Mouse (Mus musculus) intestine, postnatal 0 days (tissue): ENCODE measurements around the gene Agap1. TPM values are rescaled to one million over a fixed set of nuclear protein-coding genes. Genes with fewer than 3 reads are reported as not detected.

ENCODE experiments used
- ATAC-seq: fragments of 200-750 bp; cut with Nextera tagmentation; 2 replicates; pipeline ENCODE4 v1.8.0; 2017; ENCODE audit warnings: mild to moderate bottlenecking, moderate TSS enrichment, moderate library complexity
- H3K27ac ChIP-seq: fragments of 300-500 bp; sonication (generic); 2 replicates; pipeline ENCODE4 v1.5.1; 2014; ENCODE audit warnings: mild to moderate bottlenecking, low read depth, low read length, moderate library complexity
- H3K27me3 ChIP-seq: fragments of 300-500 bp; sonication (generic); replicated peaks from 2 replicates; pipeline ENCODE4 v1.6.1; 2014; ENCODE audit warnings: low read length, mixed read lengths; ENCODE audit not compliant: control insufficient read depth, insufficient read depth
- H3K36me3 ChIP-seq: fragments of 300-500 bp; sonication (generic); 2 replicates; pipeline ENCODE4 v1.6.1; 2014; ENCODE audit warnings: mild to moderate bottlenecking, moderate library complexity; ENCODE audit not compliant: control insufficient read depth, insufficient read depth
- H3K4me1 ChIP-seq: fragments of 300-500 bp; sonication (generic); replicated peaks from 2 replicates; pipeline ENCODE4 v1.6.1; 2014; ENCODE audit warnings: antibody characterized with exemption, low read length, mixed read lengths; ENCODE audit not compliant: control insufficient read depth, insufficient read depth
- H3K4me2 ChIP-seq: fragments of 300-500 bp; sonication (generic); replicated peaks from 2 replicates; pipeline ENCODE4 v1.6.1; 2014; ENCODE audit warnings: low read depth, mild to moderate bottlenecking, moderate library complexity
- H3K4me3 ChIP-seq: fragments of 300-500 bp; sonication (generic); 2 replicates; pipeline ENCODE4 v1.5.1; 2014; ENCODE audit warnings: low read depth, low read length
- H3K9ac ChIP-seq: fragments of 300-500 bp; sonication (generic); 2 replicates; pipeline ENCODE4 v1.6.1; 2014; ENCODE audit warnings: mild to moderate bottlenecking, low read depth, low read length
- H3K9me3 ChIP-seq: fragments of 300-500 bp; sonication (generic); 2 replicates; pipeline ENCODE4 v1.6.1; 2016; ENCODE audit warnings: mixed run types; ENCODE audit not compliant: control insufficient read depth
- CTCF ChIP-seq: sonication (generic); IDR thresholded peaks from 2 replicates; pipeline ENCODE4 v1.5.1; 2016; ENCODE audit warnings: low read depth, mild to moderate bottlenecking, control low read depth, antibody characterized with exemption, moderate library complexity
- WGBS: fragments of 180-500 bp; shearing (Covaris S2); extraction: QIAGEN DNeasy Blood & Tissue Kit; methylation state at CpG from one replicate; pipeline ENCODE4 v1.1.7; 2014; 5-methylcytosine and 5-hydroxymethylcytosine counted together
- polyA plus RNA-seq: library from polyadenylated mRNA; unstranded; fragments of >200 nt; fragmentation: Nextera tagmentation; extraction: Ambion mirVana; gene quantifications from 2 replicates; pipeline ENCODE4 v1.2.1, GENCODE M21; 2015

The Agap1 gene
- polyA plus RNA-seq, 1 experiment from 2014 or later: 6.1 TPM

GRCm38 (mm10) chr1:89709824-89710223 lies 255.2 kb downstream of the Agap1 start:
- Histone ChIP-seq H3K27me3 (no peaks in the 10 kb centered on the region), H3K4me1 (no peaks in the 10 kb centered on the region), H3K4me3 (no peak overlapping the region), H3K9me3 (no peaks in the 10 kb centered on the region), H3K4me2 (no peak overlapping the region), H3K27ac (no peak overlapping the region), H3K9ac (no peak overlapping the region), H3K36me3 (0 out of 2 replicates have a peak, but pooled peaks cover 3% of the 10 kb centered on the region)
- no peak for TF ChIP-seq CTCF
- ATAC-seq: no peak
- WGBS: 84% methylated on average over 5 of the region's 5 CpGs

GRCm38 (mm10) chr1:89713681-89714080 lies 259.1 kb downstream of the Agap1 start:
- ATAC-seq: no peak
- Histone ChIP-seq H3K9ac (no peak overlapping the region), H3K27ac (no peak overlapping the region), H3K4me3 (no peak overlapping the region), H3K27me3 (no peaks in the 10 kb centered on the region), H3K36me3 (0 out of 2 replicates have a peak, but pooled peaks cover 3% of the 10 kb centered on the region), H3K4me2 (no peak overlapping the region), H3K9me3 (no peaks in the 10 kb centered on the region), H3K4me1 (no peaks in the 10 kb centered on the region)
- TF ChIP-seq CTCF: no peak
- WGBS: 84% methylated on average over 5 of the region's 5 CpGs

GRCm38 (mm10) chr1:89714165-89714980 lies 259.8 kb downstream of the Agap1 start:
- no peaks in the 10 kb centered on the region for H3K36me3 ChIP-seq
- no peak overlapping the region for H3K4me2 ChIP-seq
- H3K4me3 ChIP-seq: no peak overlapping the region
- no peak overlapping the region for H3K9ac ChIP-seq
- 70% methylated on average over 18 of the region's 18 CpGs for WGBS
- TF ChIP-seq CTCF: no peak
- no peak overlapping the region for H3K27ac ChIP-seq
- no peaks in the 10 kb centered on the region for H3K4me1 ChIP-seq
- no peak for ATAC-seq
- H3K27me3 ChIP-seq: no peaks in the 10 kb centered on the region
- H3K9me3 ChIP-seq: no peaks in the 10 kb centered on the region

GRCm38 (mm10) chr1:89716234-89716633 lies 261.6 kb downstream of the Agap1 start:
- Histone ChIP-seq H3K36me3 (no peaks in the 10 kb centered on the region), H3K27ac (no peak overlapping the region), H3K4me1 (no peaks in the 10 kb centered on the region), H3K4me3 (no peak overlapping the region), H3K27me3 (no peaks in the 10 kb centered on the region), H3K4me2 (no peak overlapping the region), H3K9ac (no peak overlapping the region), H3K9me3 (no peaks in the 10 kb centered on the region)
- WGBS: 86% methylated on average over 2 of the region's 2 CpGs
- no peak for TF ChIP-seq CTCF
- no peak for ATAC-seq

- 95% methylated on average over 4 of the region's 4 CpGs for WGBS
- no peak for ATAC-seq
- H3K4me1 ChIP-seq: no peaks in the 10 kb centered on the region
- H3K4me3 ChIP-seq: no peak overlapping the region
- H3K36me3 ChIP-seq: no peaks in the 10 kb centered on the region
- no peaks in the 10 kb centered on the region for H3K27me3 ChIP-seq
- TF ChIP-seq CTCF: no peak
- H3K27ac ChIP-seq: no peak overlapping the region
- H3K9ac ChIP-seq: no peak overlapping the region
- no peak overlapping the region for H3K4me2 ChIP-seq
- H3K9me3 ChIP-seq: no peaks in the 10 kb centered on the region
These were observed 262.5 kb downstream of the Agap1 start for GRCm38 (mm10) chr1:89717100-89717499.

GRCm38 (mm10) chr1:89718782-89719403 lies 264.3 kb downstream of the Agap1 start:
- no peaks in the 10 kb centered on the region for H3K9me3 ChIP-seq
- WGBS: 28% methylated on average over 7 of the region's 7 CpGs

More at GRCm38 (mm10) chr1:89718782-89719403, 264.3 kb downstream of the Agap1 start:
- Histone ChIP-seq H3K4me1 (no peaks in the 10 kb centered on the region; the same call in 1 of the 2 replicates), H3K9ac (no peak overlapping the region), H3K4me3 (no peak overlapping the region), H3K27ac (peak overlapping the region; percentile 50; the same call in 1 of the 2 replicates), H3K27me3 (no peaks in the 10 kb centered on the region), H3K4me2 (no peak overlapping the region), H3K36me3 (no peaks in the 10 kb centered on the region)
- TF ChIP-seq CTCF: no peak
- ATAC-seq: peak; percentile 72
